Comparison of ENCODE assay signal across 8 mouse cellular contexts in genomic region chr9:106447348-106447747, GRCm38 (mm10). TPM values are rescaled to one million over a fixed set of nuclear protein-coding genes. Genes with fewer than 3 reads are reported as not detected.
DNase-seq lines count a peak whose midpoint lies in the region; ATAC-seq and TF ChIP-seq lines count a peak whose summit lies in the region.

Abhd14b (plus strand) TSS chr9:106447459.
Abhd14a (minus strand) TSS chr9:106447678.

- TF ChIP-seq POLR2A in brain, embryonic 14.5 days (IDR thresholded peaks at IDR 0.05; ENCODE audit: borderline replicate concordance, extremely low read depth, insufficient read depth, insufficient read length, poor library complexity, severe bottlenecking), result no peak

- H3K4me1 ChIP-seq in heart, embryonic 14.5 days (ENCODE audit: control insufficient read depth in 2 of 2, insufficient read depth in 2 of 2, low read length in 2 of 2), result peaks cover 12 to 34% of the 10 kb centered on the region in 2 experiments
- peaks cover 70% of the 10 kb centered on the region for H3K4me1 ChIP-seq in liver, embryonic 13.5 days (replicated peaks)
- peaks cover 44% of the 10 kb centered on the region for H3K4me1 ChIP-seq in stomach, embryonic 16.5 days (ENCODE audit: control insufficient read depth, insufficient read depth, low read length)

- ATAC-seq in heart, embryonic 14.5 days (ENCODE audit: insufficient number of reproducible peaks, insufficient read depth, low FRiP score, low read depth), result peak; percentile 74
- peak; percentile 81 for ATAC-seq in liver, embryonic 13.5 days (ENCODE audit: low read depth)
- ATAC-seq in stomach, embryonic 16.5 days (ENCODE audit: insufficient read depth, low FRiP score), result peak; percentile 90

- H3K27me3 ChIP-seq in heart, embryonic 14.5 days (ENCODE audit: control insufficient read depth, insufficient read depth, low read length), result no peaks in the 10 kb centered on the region
- peaks cover 20% of the 10 kb centered on the region for H3K27me3 ChIP-seq in liver, embryonic 13.5 days
- H3K27me3 ChIP-seq in stomach, embryonic 16.5 days (ENCODE audit: control insufficient read depth, insufficient read depth, low read length), result no peaks in the 10 kb centered on the region

- H3K36me3 ChIP-seq in heart, embryonic 14.5 days (ENCODE audit: control insufficient read depth, insufficient read depth, low read length), result no peaks in the 10 kb centered on the region
- H3K36me3 ChIP-seq in liver, embryonic 13.5 days, result no peaks in the 10 kb centered on the region
- H3K36me3 ChIP-seq in stomach, embryonic 16.5 days (ENCODE audit: control insufficient read depth, insufficient read depth, low read length), result no peaks in the 10 kb centered on the region

- peak within 1 kb of the TSS; percentile 79 for H3K9ac ChIP-seq in heart, embryonic 14.5 days (ENCODE audit: low read length)
- peak within 1 kb of the TSS; percentile 65 for H3K9ac ChIP-seq in liver, embryonic 13.5 days
- peak within 1 kb of the TSS; percentile 77 for H3K9ac ChIP-seq in stomach, embryonic 16.5 days (ENCODE audit: low read length)

- TF ChIP-seq CTCF in brain, embryonic 14.5 days (IDR thresholded peaks at IDR 0.05; ENCODE audit: borderline replicate concordance, extremely low read depth, insufficient read depth, insufficient read length), result peak; percentile 53

- H3K4me3 ChIP-seq in heart, embryonic 14.5 days (ENCODE audit: control insufficient read depth in 1 of 2, insufficient read depth in 1 of 2, low read depth in 1 of 2, low read length in 2 of 2), result peak within 1 kb of the TSS; percentile 51 to 73
- peak within 1 kb of the TSS; percentile 60 for H3K4me3 ChIP-seq in liver, embryonic 13.5 days (replicated peaks)
- peak within 1 kb of the TSS; percentile 52 for H3K4me3 ChIP-seq in stomach, embryonic 16.5 days (replicated peaks; ENCODE audit: low read length)

- no peaks in the 10 kb centered on the region for H3K9me3 ChIP-seq in heart, embryonic 14.5 days (ENCODE audit: control insufficient read depth, low read length)
- H3K9me3 ChIP-seq in liver, embryonic 13.5 days (replicated peaks), result no peaks in the 10 kb centered on the region
- no peaks in the 10 kb centered on the region for H3K9me3 ChIP-seq in stomach, embryonic 16.5 days (replicated peaks; ENCODE audit: control insufficient read depth, low read length)

- under 1% methylated on average over 24 of the region's 24 CpGs for WGBS in heart, embryonic 14.5 days
- under 1% methylated on average over 24 of the region's 24 CpGs for WGBS in liver, embryonic 13.5 days (ENCODE audit: insufficient replicate concordance)
- WGBS in stomach, embryonic 16.5 days, result 0% methylated on average over 24 of the region's 24 CpGs

- DNase-seq in CD4-positive helper T cell, adult 2 months (ENCODE audit: low read depth, low spot score), result peak; percentile 75
- peak; percentile 93 for DNase-seq in brain, embryonic 14.5 days (ENCODE audit: low read depth)
- DNase-seq in fibroblast of lung, adult 2 months (ENCODE audit: low read depth), result peak; percentile 91
- peak; percentile 98 for DNase-seq in kidney, postnatal 14 days
- peak; percentile 79 for DNase-seq in liver, embryonic 13.5 days
- DNase-seq in neural tube, embryonic 10.5 days (ENCODE audit: extremely low spot score, low spot score), result peak; percentile 93

- H3K4me2 ChIP-seq in heart, embryonic 14.5 days (ENCODE audit: low read length), result peak within 1 kb of the TSS; percentile 91
- peak within 1 kb of the TSS; percentile 79 for H3K4me2 ChIP-seq in liver, embryonic 13.5 days
- peak within 1 kb of the TSS; percentile 74 for H3K4me2 ChIP-seq in stomach, embryonic 16.5 days (ENCODE audit: low read depth, low read length)

- H3K27ac ChIP-seq in heart, embryonic 14.5 days (replicated peaks in 1 of 2; ENCODE audit: control insufficient read depth in 1 of 2, insufficient read depth in 1 of 2, low read depth in 2 of 2, low read length in 2 of 2), result peak within 1 kb of the TSS; percentile 60 to 80
- peak within 1 kb of the TSS; percentile 54 for H3K27ac ChIP-seq in liver, embryonic 13.5 days
- peak within 1 kb of the TSS; percentile 26 for H3K27ac ChIP-seq in stomach, embryonic 16.5 days (ENCODE audit: low read length)

RNA-seq across cellular contexts. Expression of gene Abhd14b, which starts in this region (rescaled TPM):
- 12.8 and 20.4 TPM in 2 replicates for polyA plus RNA-seq in brain, embryonic 14.5 days (2012; rRNA removed)
- polyA plus RNA-seq in heart, embryonic 14.5 days (2014; fragmentation: Nextera tagmentation; extraction: Ambion mirVana), result 6.6 and 7.1 TPM in 2 replicates
- 16.7 and 18.2 TPM in 2 replicates for polyA plus RNA-seq in liver, embryonic 13.5 days (2015; fragmentation: Nextera tagmentation; extraction: Ambion mirVana)
- polyA plus RNA-seq in stomach, embryonic 16.5 days (2015; fragmentation: Nextera tagmentation; extraction: Ambion mirVana), result 28.3 and 35.8 TPM in 2 replicates

RNA-seq across cellular contexts. Expression of gene Abhd14a, which starts in this region (rescaled TPM):
- 59.1 and 68.9 TPM in 2 replicates for polyA plus RNA-seq in brain, embryonic 14.5 days (2012; rRNA removed)
- polyA plus RNA-seq in heart, embryonic 14.5 days (2014; fragmentation: Nextera tagmentation; extraction: Ambion mirVana), result 55.9 and 57.5 TPM in 2 replicates
- polyA plus RNA-seq in liver, embryonic 13.5 days (2015; fragmentation: Nextera tagmentation; extraction: Ambion mirVana), result 24.4 and 26.3 TPM in 2 replicates
- polyA plus RNA-seq in stomach, embryonic 16.5 days (2015; fragmentation: Nextera tagmentation; extraction: Ambion mirVana), result 49.5 and 50.4 TPM in 2 replicates

Comparison
In these comparisons a context has a peak if more than half of its experiments do, and no peak if none do; other contexts are left out.
1. Peak in every context shown above with its lines: DNase-seq, ATAC-seq, H3K4me3 ChIP-seq and H3K27ac ChIP-seq.